Mouse (Mus musculus) E14TG2a.4 (cell line): Measurements from ENCODE around the gene Arhgap23.

Experiments used
- CTCF ChIP-seq: conservative IDR thresholded peaks from 2 replicates; pipeline ENCODE4 v1.5.1; 2014; ENCODE audit warnings: low read length
- NANOG ChIP-seq: IDR thresholded peaks from 2 replicates; pipeline ENCODE4 v1.6.1; 2014; ENCODE audit warnings: borderline replicate concordance, low read length, mixed read lengths
- POU5F1 ChIP-seq: IDR thresholded peaks from 2 replicates; pipeline ENCODE4 v1.6.1; 2014; ENCODE audit warnings: low read length, borderline replicate concordance

DNA sequence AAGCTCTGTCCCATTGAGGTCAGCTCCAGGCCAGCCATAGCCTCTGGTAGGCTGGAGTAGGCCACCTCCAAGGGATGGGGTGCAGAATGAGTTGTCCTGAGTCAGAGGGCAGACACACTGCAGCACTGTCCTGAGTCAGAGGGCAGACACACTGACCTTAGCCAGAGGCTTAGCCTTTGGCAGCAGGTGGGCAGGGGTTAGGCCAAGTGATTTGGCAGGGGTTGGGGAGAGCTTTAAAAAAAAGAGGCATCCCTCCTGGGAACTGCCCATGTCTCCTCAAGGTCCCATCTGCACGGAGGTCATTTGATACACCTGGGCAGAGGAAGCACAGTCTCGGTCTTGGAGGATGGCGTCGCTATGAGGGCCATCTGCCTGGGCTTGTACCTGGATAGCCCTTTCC, 48.7 kb downstream of the Arhgap23 start:
- TF ChIP-seq CTCF (no peak), POU5F1 (no peak), NANOG (no peak)
